Mouse (Mus musculus) stomach, postnatal 0 days (tissue): Measurements from ENCODE around the gene Pde4c. TPM values are rescaled to one million over a fixed set of nuclear protein-coding genes. Genes with fewer than 3 reads are reported as not detected.

Experiments
- ATAC-seq: fragments of 200-750 bp; cut with Nextera tagmentation; 2 replicates; pipeline ENCODE4 v1.8.0; 2017; ENCODE audit not compliant: low FRiP score, low TSS enrichment
- DNase-seq: peaks from one replicate; pipeline ENCODE4 v3.0.0-alpha.2; 2016; ENCODE audit warnings: low spot score
- H3K27ac ChIP-seq: fragments of 300-500 bp; sonication (generic); replicated peaks from 2 replicates; pipeline ENCODE4 v1.5.1; 2014; ENCODE audit warnings: mild to moderate bottlenecking, control low read depth
- H3K27me3 ChIP-seq: fragments of 300-500 bp; sonication (generic); 2 replicates; pipeline ENCODE4 v1.6.1; 2014; ENCODE audit warnings: low read length; ENCODE audit not compliant: control insufficient read depth, insufficient read depth
- H3K36me3 ChIP-seq: fragments of 300-500 bp; sonication (generic); 2 replicates; pipeline ENCODE4 v1.6.1; 2014; ENCODE audit warnings: low read length, mixed read lengths; ENCODE audit not compliant: control insufficient read depth, insufficient read depth
- H3K4me1 ChIP-seq: fragments of 300-500 bp; sonication (generic); replicated peaks from 2 replicates; pipeline ENCODE4 v1.6.1; 2014; ENCODE audit warnings: antibody characterized with exemption; ENCODE audit not compliant: control insufficient read depth, insufficient read depth
- H3K4me2 ChIP-seq: fragments of 300-500 bp; sonication (generic); replicated peaks from 2 replicates; pipeline ENCODE4 v1.6.1; 2014; ENCODE audit warnings: low read depth, mild to moderate bottlenecking, control low read depth, moderate library complexity
- H3K4me3 ChIP-seq: fragments of 300-500 bp; sonication (generic); 2 replicates; pipeline ENCODE4 v1.5.1; 2014; ENCODE audit warnings: low read depth, low read length, control low read depth
- H3K9ac ChIP-seq: fragments of 300-500 bp; sonication (generic); 2 replicates; pipeline ENCODE4 v1.6.1; 2014; ENCODE audit warnings: mild to moderate bottlenecking, low read length, control low read depth, mixed read lengths
- H3K9me3 ChIP-seq: fragments of 300-500 bp; sonication (generic); 2 replicates; pipeline ENCODE4 v1.6.1; 2016; ENCODE audit warnings: low read length; ENCODE audit not compliant: control insufficient read depth
- CTCF ChIP-seq: IDR thresholded peaks from 2 replicates; pipeline ENCODE4 v1.5.1; 2016; ENCODE audit warnings: antibody characterized with exemption, low read depth, mild to moderate bottlenecking, moderate library complexity
- EP300 ChIP-seq: optimal IDR thresholded peaks from 2 replicates; pipeline ENCODE3; 2016; ENCODE audit warnings: antibody characterized with exemption
- WGBS: fragments of 180-500 bp; shearing (Covaris S2); extraction: QIAGEN DNeasy Blood & Tissue Kit; methylation state at CpG from one replicate; pipeline ENCODE4 v1.1.7; 2014; 5-methylcytosine and 5-hydroxymethylcytosine counted together
- polyA plus RNA-seq: library from polyadenylated mRNA; unstranded; fragments of >200 nt; fragmentation: Nextera tagmentation; extraction: Ambion mirVana; gene quantifications from 2 replicates; pipeline ENCODE4 v1.2.1, GENCODE M21; 2015

The Pde4c gene
- polyA plus RNA-seq, 1 experiment from 2014 or later = 0.27 TPM

DNA sequence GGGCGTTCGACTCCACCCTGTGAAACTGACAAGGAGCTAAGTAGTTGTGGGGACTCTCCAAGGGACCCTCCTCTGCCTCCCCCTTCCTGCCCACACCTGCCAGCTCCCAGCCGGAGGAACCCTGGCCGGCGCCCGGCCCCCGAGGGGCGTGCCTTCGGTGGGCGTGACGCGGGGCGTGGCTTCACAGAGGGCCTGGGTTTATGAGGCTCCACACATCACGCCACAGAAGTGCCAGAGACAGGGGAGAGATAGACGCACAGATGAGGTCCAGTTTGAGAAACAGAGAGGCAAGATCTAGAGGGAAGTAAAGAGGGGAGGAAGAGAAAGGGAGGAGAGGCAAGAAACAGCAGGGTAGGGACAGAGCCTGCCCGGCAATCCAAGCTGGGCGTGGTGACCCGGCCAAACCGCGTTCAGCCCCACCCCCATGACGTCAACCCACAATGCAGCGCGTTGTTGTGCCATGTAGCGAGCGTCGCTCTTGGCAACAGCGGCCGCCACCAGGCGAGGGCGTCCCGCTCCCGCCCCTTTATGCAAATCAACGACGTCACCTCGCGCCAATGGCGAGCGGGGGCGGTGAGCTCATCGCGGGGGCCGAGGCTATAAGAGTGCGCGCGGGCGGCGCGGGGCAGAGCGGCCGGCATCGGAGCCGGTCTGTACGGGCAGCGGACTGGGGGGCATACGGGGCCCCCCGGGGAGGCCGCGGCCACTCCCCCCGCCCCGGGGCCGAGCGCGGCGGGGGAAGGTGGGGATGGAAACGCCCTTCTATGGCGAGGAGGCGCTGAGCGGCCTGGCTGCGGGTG is 25.0 kb upstream of the Pde4c start, which contains the start of gene Jund:
Jund (plus strand) TSS at position 640 of the 800 bp plus-strand sequence.
- H3K4me2 ChIP-seq = peak within 1 kb of the TSS; percentile 62
- DNase-seq = peak; percentile 99
- ATAC-seq = peak; percentile 87

DNA sequence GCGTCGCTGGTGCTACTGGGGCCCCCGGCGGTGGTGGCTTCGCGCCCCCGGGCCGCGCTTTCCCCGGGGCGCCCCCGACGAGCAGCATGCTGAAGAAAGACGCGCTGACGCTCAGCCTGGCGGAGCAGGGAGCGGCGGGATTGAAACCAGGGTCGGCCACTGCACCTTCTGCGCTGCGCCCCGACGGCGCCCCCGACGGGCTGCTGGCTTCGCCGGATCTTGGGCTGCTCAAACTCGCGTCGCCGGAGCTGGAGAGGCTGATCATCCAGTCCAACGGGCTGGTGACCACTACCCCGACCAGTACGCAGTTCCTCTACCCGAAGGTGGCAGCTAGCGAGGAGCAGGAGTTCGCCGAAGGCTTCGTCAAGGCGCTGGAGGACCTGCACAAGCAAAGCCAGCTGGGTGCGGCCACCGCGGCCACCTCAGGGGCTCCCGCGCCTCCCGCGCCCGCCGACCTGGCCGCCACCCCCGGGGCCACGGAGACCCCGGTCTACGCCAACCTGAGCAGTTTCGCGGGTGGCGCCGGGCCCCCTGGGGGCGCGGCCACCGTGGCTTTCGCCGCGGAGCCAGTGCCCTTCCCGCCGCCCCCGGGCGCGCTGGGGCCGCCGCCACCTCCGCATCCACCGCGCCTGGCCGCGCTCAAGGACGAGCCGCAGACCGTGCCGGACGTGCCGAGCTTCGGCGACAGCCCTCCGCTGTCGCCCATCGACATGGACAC is 24.2 kb upstream of the Pde4c start:
- no peak for DNase-seq
- Histone ChIP-seq H3K27me3 (no peaks in the 10 kb centered on the region), H3K4me3 (peak overlapping the region; percentile 87), H3K9ac (peak overlapping the region; percentile 99), H3K27ac (peak overlapping the region; percentile 100), H3K4me1 (peaks cover 17% of the 10 kb centered on the region), H3K9me3 (no peaks in the 10 kb centered on the region), H3K36me3 (no peaks in the 10 kb centered on the region), H3K4me2 (peak overlapping the region; percentile 62)
- TF ChIP-seq EP300 (no peak), CTCF (no peak)
- ATAC-seq = peak; percentile 5; the same call in 1 of the 2 replicates
- under 1% methylated on average over 64 of the region's 89 CpGs for WGBS

More for the DNA sequence above, 25.0 kb upstream of the Pde4c start, which contains the start of gene Jund:
- peak within 1 kb of the TSS; percentile 99 for H3K9ac ChIP-seq
- H3K4me1 ChIP-seq = peaks cover 17% of the 10 kb centered on the region
- H3K4me3 ChIP-seq = peak within 1 kb of the TSS; percentile 87
- no peaks in the 10 kb centered on the region for H3K27me3 ChIP-seq
- no peaks in the 10 kb centered on the region for H3K36me3 ChIP-seq
- WGBS = under 1% methylated on average over 51 of the region's 69 CpGs
- H3K9me3 ChIP-seq = no peaks in the 10 kb centered on the region
- peak within 1 kb of the TSS; percentile 100 for H3K27ac ChIP-seq
- TF ChIP-seq EP300 = peak; percentile 86
- peak; percentile 50 for TF ChIP-seq CTCF

DNA sequence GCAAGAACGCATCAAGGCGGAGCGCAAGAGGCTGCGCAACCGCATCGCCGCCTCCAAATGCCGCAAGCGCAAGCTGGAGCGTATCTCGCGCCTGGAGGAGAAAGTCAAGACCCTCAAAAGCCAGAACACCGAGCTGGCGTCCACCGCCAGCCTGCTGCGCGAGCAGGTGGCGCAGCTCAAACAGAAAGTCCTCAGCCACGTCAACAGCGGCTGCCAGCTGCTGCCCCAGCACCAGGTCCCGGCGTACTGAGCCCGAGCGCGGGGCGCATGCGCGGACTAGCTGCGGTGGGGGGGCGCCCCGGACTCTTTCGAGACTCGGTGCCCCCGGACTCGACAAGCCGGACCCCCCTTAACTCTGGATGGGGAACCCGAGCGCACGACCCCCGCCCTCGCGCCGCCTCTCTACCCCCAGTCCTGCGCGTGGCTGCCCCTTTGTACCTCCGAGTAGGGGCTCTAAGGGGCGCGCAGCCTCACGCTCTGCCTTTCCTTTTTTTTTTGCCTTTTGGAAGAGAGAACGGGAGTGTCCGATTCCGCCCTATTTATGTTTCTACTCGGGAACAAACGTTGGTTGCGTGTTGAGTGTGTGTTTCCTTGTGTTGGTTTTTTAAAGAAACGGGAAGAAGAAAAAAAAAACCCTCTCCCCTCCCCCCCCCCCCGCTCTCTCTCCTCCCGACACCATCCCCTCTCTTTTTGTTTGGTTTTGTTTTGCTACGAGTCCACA is 23.5 kb upstream of the Pde4c start:
- Histone ChIP-seq H3K9ac (peak overlapping the region; percentile 99), H3K4me2 (peak overlapping the region; percentile 62), H3K27me3 (no peaks in the 10 kb centered on the region), H3K9me3 (no peaks in the 10 kb centered on the region), H3K36me3 (no peaks in the 10 kb centered on the region), H3K4me1 (peaks cover 17% of the 10 kb centered on the region), H3K27ac (peak overlapping the region; percentile 100), H3K4me3 (peak overlapping the region; percentile 87)
- TF ChIP-seq CTCF (no peak), EP300 (no peak)
- DNase-seq (peak; percentile 81), ATAC-seq (no peak)
- WGBS = under 1% methylated on average over 58 of the region's 59 CpGs

DNA sequence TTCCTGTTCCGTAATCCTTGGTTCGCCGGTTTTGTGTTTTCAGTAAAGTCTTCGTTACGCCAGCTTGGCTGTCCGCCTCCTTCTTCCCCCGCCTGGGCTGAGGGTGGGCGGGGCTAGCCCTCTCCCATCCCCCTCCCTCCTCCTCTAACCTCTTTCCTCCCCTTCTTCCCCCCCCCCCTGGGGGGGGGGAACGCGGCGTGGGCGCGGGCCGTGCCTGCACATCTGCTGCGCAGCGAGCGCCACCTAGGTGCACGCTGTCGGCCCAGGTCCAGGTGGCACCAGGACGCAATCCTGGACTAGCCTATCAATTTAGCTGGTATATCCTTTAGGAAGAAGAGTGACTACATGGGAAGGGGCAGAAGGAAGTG is 23.0 kb upstream of the Pde4c start:
- H3K4me2 ChIP-seq = peak overlapping the region; percentile 62
- under 1% methylated on average over 20 of the region's 20 CpGs for WGBS
- peaks cover 13% of the 10 kb centered on the region for H3K4me1 ChIP-seq
- H3K36me3 ChIP-seq = no peaks in the 10 kb centered on the region
- H3K4me3 ChIP-seq = peak overlapping the region; percentile 87
- peak; percentile 96 for DNase-seq
- H3K27ac ChIP-seq = peak overlapping the region; percentile 100
- peak; percentile 4; the same call in 1 of the 2 replicates for ATAC-seq
- H3K9ac ChIP-seq = peak overlapping the region; percentile 99
- no peaks in the 10 kb centered on the region for H3K27me3 ChIP-seq
- H3K9me3 ChIP-seq = no peaks in the 10 kb centered on the region
- peak; percentile 92 for TF ChIP-seq CTCF
- TF ChIP-seq EP300 = no peak

DNA sequence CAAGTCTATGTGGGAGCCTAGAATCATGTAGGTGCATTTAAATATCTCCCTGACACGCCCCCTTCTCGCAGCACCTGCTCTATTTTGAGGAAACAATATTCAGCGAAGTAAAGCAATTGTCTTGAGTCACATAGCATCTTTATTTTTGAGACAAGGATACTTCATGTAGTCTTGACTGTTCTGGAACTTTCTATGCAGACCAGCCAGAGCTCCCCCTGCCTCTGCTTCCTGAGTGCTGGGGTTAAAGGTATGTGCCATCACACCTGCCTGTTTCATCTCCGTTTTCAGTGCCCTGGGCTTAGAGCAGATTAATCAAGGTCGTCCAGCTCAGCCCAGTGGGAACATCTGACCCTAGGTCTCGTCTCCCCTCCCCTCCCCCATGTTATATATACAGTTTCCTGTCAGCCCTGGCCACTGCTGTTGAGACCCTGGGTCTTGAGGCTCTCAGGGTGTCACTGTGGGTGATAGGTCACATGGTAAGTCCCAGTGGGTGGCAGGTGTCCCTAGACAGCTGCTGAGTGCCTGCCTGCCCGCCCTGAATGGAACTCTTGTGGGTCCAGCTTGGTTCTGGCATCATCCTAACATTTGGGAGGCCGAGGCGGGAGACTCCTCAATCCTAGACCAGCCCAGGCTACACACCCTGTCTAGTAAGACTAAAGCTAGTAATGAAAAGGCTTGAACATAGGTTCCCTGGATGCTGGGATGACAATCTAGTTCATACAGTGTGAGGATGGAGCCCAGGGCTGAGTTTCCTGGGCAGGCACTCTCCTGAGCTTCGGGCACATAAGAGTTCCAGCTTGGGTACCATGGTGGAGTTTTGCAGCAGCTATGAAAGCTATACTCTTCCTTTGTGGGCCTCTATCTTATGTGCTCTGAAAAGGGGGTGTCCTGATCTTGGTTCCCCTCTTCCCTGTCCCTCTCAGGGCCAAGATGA is 22.2 kb upstream of the Pde4c start:
- WGBS = 42% methylated on average over 10 of the region's 10 CpGs
- TF ChIP-seq CTCF = no peak
- TF ChIP-seq EP300 = no peak
- peak overlapping the region; percentile 43; the same call in 1 of the 2 replicates for H3K9ac ChIP-seq
- peaks cover 10% of the 10 kb centered on the region for H3K4me1 ChIP-seq
- DNase-seq (peak; percentile 48), ATAC-seq (no peak)
- H3K27me3 ChIP-seq = no peaks in the 10 kb centered on the region
- H3K36me3 ChIP-seq = no peaks in the 10 kb centered on the region
- peak overlapping the region; percentile 87 for H3K4me3 ChIP-seq
- H3K27ac ChIP-seq = peak overlapping the region; percentile 100
- peak overlapping the region; percentile 62 for H3K4me2 ChIP-seq
- H3K9me3 ChIP-seq = no peaks in the 10 kb centered on the region
